Mouse (Mus musculus): ENCODE results near the gene Kcnq5. TPM values are rescaled to one million over a fixed set of nuclear protein-coding genes. Genes with fewer than 3 reads are reported as not detected.
A peak's percentile ranks its signal among the peaks of the same experiment; 100 is the strongest.

Gene Kcnq5
- polyA plus RNA-seq (2015; fragmentation: Nextera tagmentation; extraction: Ambion mirVana), result 0.77 and 0.89 TPM in 2 replicates

DNA sequence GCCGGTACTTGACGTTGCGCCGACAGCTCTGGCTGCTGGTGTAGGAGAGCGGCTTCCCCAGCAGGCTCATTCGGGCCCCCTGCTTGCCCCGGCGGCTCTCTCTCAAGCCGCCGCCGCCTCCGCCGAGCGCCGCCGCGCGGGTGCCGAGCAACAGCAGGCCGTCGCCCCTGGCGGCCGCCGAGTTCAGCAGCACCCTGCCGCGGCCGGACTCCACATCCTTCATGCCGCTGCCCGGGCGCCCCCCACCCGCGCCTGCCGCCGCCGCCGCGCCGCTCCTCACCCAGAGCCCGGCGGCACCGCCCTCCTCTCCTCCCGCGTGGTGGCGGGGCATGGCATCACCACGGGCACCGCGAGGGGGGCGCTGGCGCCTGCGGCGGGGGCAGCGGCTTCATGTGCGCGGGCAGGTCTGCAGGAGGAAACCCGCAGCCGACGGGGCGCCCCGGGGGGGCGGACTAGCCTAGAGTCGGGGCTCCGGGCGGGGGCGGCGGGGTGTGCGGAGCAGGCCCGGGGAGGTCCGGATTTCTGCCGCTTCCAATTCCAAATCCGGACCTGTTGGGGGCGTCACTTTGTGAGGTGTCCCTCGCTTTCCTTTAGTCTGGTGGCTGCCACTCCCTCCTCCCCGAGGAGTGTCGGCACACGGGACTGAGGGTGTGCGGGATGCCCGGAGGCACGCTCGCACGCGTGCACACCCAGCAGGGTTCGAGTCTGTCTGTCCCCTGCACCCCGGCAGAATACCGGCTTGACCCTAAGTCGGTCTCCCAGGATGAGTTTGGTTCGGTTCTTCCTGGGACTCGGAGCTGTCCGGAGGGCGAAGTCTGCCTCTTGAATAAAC, at the start of gene Kcnq5:
Gene Kcnq5 (minus strand): TSS at position 692 of the 832 bp plus-strand sequence.
- H3K27ac ChIP-seq (ENCODE audit: low read length), result peak within 1 kb of the TSS; percentile 18

DNA sequence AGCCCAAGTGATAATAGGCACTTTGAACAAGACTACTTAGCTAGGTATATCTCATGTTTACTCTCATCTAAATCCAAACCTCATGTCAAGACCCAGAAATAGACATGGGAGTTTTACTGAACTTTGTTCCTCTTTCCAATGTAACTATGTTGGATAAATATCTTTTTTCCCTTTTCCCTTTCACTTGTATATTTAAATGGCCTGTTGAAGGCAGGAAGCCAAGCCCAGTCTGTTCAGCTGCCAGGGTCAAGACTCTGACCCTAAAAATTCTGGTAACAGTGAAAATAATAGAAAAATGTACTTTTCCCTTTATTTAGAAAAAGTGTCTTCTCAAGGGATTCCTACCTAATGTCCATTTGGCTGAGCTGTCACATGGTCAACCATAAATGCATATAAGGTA, 18.0 kb upstream of the Kcnq5 start:
- Histone ChIP-seq H3K36me3 (ENCODE audit: control insufficient read depth, insufficient read depth, low read length) (no peaks in the 10 kb centered on the region), H3K4me3 (ENCODE audit: low read length) (no peak overlapping the region)
- ATAC-seq, result no peak

More for the DNA sequence above, at the start of gene Kcnq5:
- ATAC-seq, result peak; percentile 82
- Histone ChIP-seq H3K36me3 (ENCODE audit: control insufficient read depth, insufficient read depth, low read length) (no peaks in the 10 kb centered on the region), H3K4me2 (ENCODE audit: low read depth, low read length) (peak within 1 kb of the TSS; percentile 97), H3K4me3 (ENCODE audit: low read length) (peak within 1 kb of the TSS; percentile 69), H3K9ac (ENCODE audit: low read depth, low read length) (peak within 1 kb of the TSS; percentile 68), H3K4me1 (ENCODE audit: control insufficient read depth, insufficient read depth, low read length) (peaks cover 8% of the 10 kb centered on the region), H3K9me3 (ENCODE audit: control insufficient read depth, low read length) (no peaks in the 10 kb centered on the region), H3K27me3 (replicated peaks; ENCODE audit: control insufficient read depth, insufficient read depth, low read length) (peaks cover 21% of the 10 kb centered on the region; the same call in 1 of the 2 replicates)
- under 1% methylated on average over 87 of the region's 89 CpGs for WGBS

DNA sequence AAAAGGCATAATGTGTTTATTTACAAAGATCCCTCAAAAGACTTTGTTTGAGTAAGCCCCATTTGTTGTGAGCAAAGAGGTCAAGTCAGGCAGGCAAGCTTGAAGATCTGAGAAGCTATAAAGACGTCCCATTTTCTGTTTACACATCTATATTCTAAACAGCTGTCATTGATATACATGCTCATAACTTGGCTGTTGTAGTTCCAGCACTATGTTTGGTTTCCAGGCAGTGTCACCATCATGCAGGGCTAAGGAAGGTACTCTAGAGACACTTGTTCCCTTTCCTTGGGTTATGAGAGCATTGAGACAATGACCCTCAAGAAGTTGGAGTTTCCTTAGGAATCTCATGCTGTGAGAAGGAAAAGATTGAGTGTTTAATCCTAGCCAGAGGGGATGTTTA, 17.6 kb upstream of the Kcnq5 start:
- Histone ChIP-seq H3K27ac (ENCODE audit: low read length) (no peak overlapping the region), H3K4me1 (ENCODE audit: control insufficient read depth, insufficient read depth, low read length) (no peaks in the 10 kb centered on the region), H3K27me3 (replicated peaks; ENCODE audit: control insufficient read depth, insufficient read depth, low read length) (no peaks in the 10 kb centered on the region), H3K36me3 (ENCODE audit: control insufficient read depth, insufficient read depth, low read length) (no peaks in the 10 kb centered on the region), H3K9me3 (ENCODE audit: control insufficient read depth, low read length) (no peaks in the 10 kb centered on the region), H3K4me3 (ENCODE audit: low read length) (no peak overlapping the region), H3K4me2 (ENCODE audit: low read depth, low read length) (no peak overlapping the region), H3K9ac (ENCODE audit: low read depth, low read length) (no peak overlapping the region)
- ATAC-seq, result no peak
- WGBS, result 29% methylated on average over 1 of the region's 1 CpGs

More for the DNA sequence above, 18.0 kb upstream of the Kcnq5 start:
- no peaks in the 10 kb centered on the region for H3K9me3 ChIP-seq (ENCODE audit: control insufficient read depth, low read length)
- no peak overlapping the region for H3K9ac ChIP-seq (ENCODE audit: low read depth, low read length)
- H3K27me3 ChIP-seq (replicated peaks; ENCODE audit: control insufficient read depth, insufficient read depth, low read length), result no peaks in the 10 kb centered on the region
- H3K4me1 ChIP-seq (ENCODE audit: control insufficient read depth, insufficient read depth, low read length), result no peaks in the 10 kb centered on the region
- H3K4me2 ChIP-seq (ENCODE audit: low read depth, low read length), result no peak overlapping the region
- no peak overlapping the region for H3K27ac ChIP-seq (ENCODE audit: low read length)

DNA sequence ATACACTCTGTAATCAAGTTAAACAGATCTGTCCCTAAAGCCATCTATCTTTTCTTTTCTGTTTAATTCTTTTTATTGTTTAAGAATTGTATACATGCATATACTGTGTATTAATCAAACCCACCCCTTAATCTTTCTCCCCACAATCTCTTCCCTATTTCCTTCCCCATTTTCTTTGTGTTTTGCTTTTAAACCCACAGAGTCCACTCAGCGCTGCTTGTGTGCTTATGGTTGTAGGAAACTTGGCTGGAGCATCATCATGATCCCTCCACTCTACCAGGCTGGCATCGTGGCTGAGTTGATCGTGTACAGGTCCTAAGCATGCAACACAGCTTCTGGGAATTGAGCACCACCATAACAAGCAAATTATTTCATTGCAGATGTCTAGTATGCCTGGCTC, 12.3 kb upstream of the Kcnq5 start:
- WGBS, result 87% methylated on average over 3 of the region's 3 CpGs
- H3K27ac ChIP-seq (ENCODE audit: low read length), result no peak overlapping the region
- no peaks in the 10 kb centered on the region for H3K9me3 ChIP-seq (ENCODE audit: control insufficient read depth, low read length)
- H3K4me1 ChIP-seq (ENCODE audit: control insufficient read depth, insufficient read depth, low read length), result no peaks in the 10 kb centered on the region
- H3K36me3 ChIP-seq (ENCODE audit: control insufficient read depth, insufficient read depth, low read length), result no peaks in the 10 kb centered on the region
- no peak for ATAC-seq
- H3K4me3 ChIP-seq (ENCODE audit: low read length), result no peak overlapping the region
- H3K9ac ChIP-seq (ENCODE audit: low read depth, low read length), result no peak overlapping the region
- H3K27me3 ChIP-seq (replicated peaks; ENCODE audit: control insufficient read depth, insufficient read depth, low read length), result no peaks in the 10 kb centered on the region
- H3K4me2 ChIP-seq (ENCODE audit: low read depth, low read length), result no peak overlapping the region

DNA sequence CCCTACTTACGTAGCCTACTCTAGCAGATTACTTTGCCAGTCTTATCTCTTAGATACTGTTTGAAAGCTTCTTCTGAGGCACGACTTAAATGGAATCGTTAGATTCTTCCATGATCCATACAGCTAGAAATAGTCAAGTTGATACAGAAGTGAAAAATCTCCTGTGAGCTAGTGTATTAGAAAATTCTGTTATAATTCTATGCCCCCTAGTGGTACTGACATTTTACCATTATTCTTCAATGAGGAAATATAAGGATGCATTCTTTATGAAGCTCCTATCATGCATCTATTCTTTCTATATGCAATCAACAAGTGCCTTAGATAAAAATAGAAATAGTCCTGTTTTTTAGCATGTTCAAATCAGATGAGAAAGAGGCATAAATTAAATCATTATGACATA, 5.4 kb upstream of the Kcnq5 start:
- H3K4me2 ChIP-seq (ENCODE audit: low read depth, low read length), result no peak overlapping the region
- H3K27me3 ChIP-seq (replicated peaks; ENCODE audit: control insufficient read depth, insufficient read depth, low read length), result peaks cover 8% of the 10 kb centered on the region; the same call in 1 of the 2 replicates
- no peak overlapping the region for H3K27ac ChIP-seq (ENCODE audit: low read length)
- H3K9me3 ChIP-seq (ENCODE audit: control insufficient read depth, low read length), result no peaks in the 10 kb centered on the region
- no peak overlapping the region for H3K4me3 ChIP-seq (ENCODE audit: low read length)
- no peak for ATAC-seq
- WGBS, result 73% methylated on average over 3 of the region's 3 CpGs
- H3K9ac ChIP-seq (ENCODE audit: low read depth, low read length), result no peak overlapping the region
- H3K36me3 ChIP-seq (ENCODE audit: control insufficient read depth, insufficient read depth, low read length), result no peaks in the 10 kb centered on the region
- no peaks in the 10 kb centered on the region; the same call in none of the 2 replicates for H3K4me1 ChIP-seq (ENCODE audit: control insufficient read depth, insufficient read depth, low read length)

DNA sequence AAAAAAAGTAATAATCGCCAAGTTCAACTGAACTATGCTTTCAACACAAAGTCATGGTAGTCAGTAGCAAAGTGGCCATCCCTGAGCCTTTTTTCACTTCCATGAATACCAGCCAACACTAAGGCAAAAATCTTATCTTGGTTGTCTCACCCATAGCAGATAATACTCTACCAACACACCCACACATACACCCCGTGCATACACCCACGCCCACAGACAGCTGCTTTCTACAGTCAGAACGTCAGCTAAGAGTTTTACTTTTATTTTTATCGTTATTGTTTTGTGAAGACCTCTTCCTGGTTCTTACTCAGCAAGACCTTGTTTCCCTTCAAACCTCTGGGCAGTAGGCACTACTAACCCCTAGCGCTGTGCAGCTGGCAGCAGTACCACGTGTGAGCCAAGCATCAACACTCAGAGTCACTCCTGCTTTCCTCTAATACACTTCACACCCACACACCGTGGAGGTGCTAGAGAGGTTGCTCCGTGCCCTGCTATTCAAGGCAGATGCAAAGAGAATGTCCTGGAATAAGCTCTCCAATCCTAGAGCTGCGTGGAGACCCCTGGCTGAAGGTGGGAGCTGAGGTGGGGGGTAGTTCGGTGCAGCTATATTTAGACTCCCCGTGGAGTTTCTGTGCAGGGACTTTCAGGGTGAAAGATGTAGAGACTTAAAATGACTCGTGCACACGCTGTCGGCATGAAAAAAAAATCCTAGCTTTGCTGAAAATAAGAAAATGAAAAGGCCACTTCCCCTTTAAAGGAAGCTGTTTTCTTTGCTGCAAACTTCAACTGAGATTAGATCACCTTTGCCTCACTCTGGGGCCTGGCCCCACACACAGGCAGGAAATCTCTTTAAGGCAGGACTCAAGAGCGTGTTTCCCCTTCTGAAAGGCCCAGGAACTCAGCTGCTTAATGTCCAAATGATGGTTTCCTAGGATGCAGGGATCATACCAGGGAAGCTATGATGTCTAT, 1.4 kb upstream of the Kcnq5 start:
- H3K9me3 ChIP-seq (ENCODE audit: control insufficient read depth, low read length), result no peaks in the 10 kb centered on the region
- no peak overlapping the region for H3K27ac ChIP-seq (ENCODE audit: low read length)
- H3K36me3 ChIP-seq (ENCODE audit: control insufficient read depth, insufficient read depth, low read length), result no peaks in the 10 kb centered on the region
- ATAC-seq, result no peak
- no peak overlapping the region for H3K4me2 ChIP-seq (ENCODE audit: low read depth, low read length)
- peaks cover 21% of the 10 kb centered on the region; the same call in 1 of the 2 replicates for H3K27me3 ChIP-seq (replicated peaks; ENCODE audit: control insufficient read depth, insufficient read depth, low read length)
- no peak overlapping the region for H3K4me3 ChIP-seq (ENCODE audit: low read length)
- WGBS, result 47% methylated on average over 16 of the region's 16 CpGs
- H3K9ac ChIP-seq (ENCODE audit: low read depth, low read length), result no peak overlapping the region
- H3K4me1 ChIP-seq (ENCODE audit: control insufficient read depth, insufficient read depth, low read length), result peaks cover 8% of the 10 kb centered on the region

DNA sequence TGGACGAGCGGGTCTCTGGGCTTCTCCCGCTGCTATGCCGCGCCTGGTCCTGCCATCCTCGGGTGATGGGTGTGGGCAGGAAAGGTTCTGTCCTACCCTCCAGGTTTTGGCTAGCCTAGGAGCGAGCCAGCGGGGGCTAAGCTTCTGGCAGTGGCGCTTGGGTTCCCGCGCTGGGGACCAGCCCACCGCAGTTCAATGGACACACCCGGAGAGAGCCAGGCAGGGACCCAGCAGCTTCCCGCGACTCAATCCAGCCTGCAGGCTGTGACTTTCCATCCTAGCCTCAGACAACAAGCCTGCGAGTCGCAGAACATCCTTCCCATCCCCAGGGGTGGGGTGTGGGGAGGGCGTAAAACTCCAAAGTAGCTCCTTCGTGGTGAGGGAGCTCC, 335 bp upstream of the Kcnq5 start:
- Histone ChIP-seq H3K9me3 (ENCODE audit: control insufficient read depth, low read length) (no peaks in the 10 kb centered on the region), H3K27me3 (replicated peaks; ENCODE audit: control insufficient read depth, insufficient read depth, low read length) (peaks cover 21% of the 10 kb centered on the region; the same call in 1 of the 2 replicates), H3K4me1 (ENCODE audit: control insufficient read depth, insufficient read depth, low read length) (peaks cover 8% of the 10 kb centered on the region), H3K4me2 (ENCODE audit: low read depth, low read length) (peak overlapping the region; percentile 97), H3K4me3 (ENCODE audit: low read length) (peak overlapping the region; percentile 69), H3K36me3 (ENCODE audit: control insufficient read depth, insufficient read depth, low read length) (no peaks in the 10 kb centered on the region), H3K9ac (ENCODE audit: low read depth, low read length) (peak overlapping the region; percentile 68), H3K27ac (ENCODE audit: low read length) (no peak overlapping the region)
- 0 out of 2 replicates have a peak, but pooled peaks have one; percentile 12 for ATAC-seq
- WGBS, result under 1% methylated on average over 19 of the region's 19 CpGs

DNA sequence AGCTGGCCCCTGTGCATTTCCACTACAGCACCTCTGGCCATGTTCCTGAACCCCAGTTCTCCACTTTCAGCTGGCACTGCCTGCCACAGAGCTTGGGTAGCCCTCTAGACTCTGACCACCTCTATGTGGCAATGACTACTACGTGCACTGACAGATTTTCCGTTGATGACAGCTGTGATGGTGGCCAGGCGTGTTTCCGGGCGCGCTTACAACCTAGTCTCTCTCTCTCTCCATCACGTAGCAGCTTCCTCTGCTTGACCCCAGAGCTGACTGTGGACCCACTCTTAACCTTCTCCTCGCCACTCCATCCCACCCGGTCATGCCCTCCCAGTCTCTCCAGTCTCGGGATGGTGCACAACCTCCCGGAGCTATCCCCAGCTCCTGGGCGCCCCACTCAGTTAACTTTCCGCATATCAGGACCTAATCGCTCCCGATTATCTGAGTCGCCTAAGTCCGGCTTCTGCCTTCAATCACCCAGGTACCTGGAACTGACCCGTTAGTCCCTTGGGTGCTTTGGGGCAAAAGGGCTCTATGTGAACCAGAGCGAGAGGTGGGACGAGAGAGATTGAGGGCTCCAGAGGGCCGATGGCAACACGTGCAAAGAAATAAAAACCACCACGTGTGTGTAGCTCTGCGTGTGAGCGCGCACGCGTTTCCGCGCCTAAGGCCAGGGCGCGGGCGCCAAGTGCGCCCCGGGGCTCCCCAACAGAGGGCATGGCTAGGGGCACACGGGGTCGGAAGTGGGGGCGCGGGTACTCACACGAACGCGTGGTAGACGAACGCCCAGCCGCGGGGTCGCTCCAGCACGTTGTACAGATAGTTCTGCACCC, 1.1 kb downstream of the Kcnq5 start:
- ATAC-seq, result peak; percentile 70
- Histone ChIP-seq H3K27me3 (replicated peaks; ENCODE audit: control insufficient read depth, insufficient read depth, low read length) (peaks cover 21% of the 10 kb centered on the region; the same call in 1 of the 2 replicates), H3K4me3 (ENCODE audit: low read length) (peak overlapping the region; percentile 69), H3K36me3 (ENCODE audit: control insufficient read depth, insufficient read depth, low read length) (no peaks in the 10 kb centered on the region), H3K9me3 (ENCODE audit: control insufficient read depth, low read length) (no peaks in the 10 kb centered on the region), H3K4me1 (ENCODE audit: control insufficient read depth, insufficient read depth, low read length) (peaks cover 8% of the 10 kb centered on the region), H3K4me2 (ENCODE audit: low read depth, low read length) (peak overlapping the region; percentile 97), H3K27ac (ENCODE audit: low read length) (peak overlapping the region; percentile 18; the same call in 1 of the 2 replicates), H3K9ac (ENCODE audit: low read depth, low read length) (peak overlapping the region; percentile 68)
- under 1% methylated on average over 48 of the region's 48 CpGs for WGBS
